Mouse (Mus musculus) midbrain, embryonic 13.5 days (tissue): ENCODE measurements around the gene Grk6. TPM values are rescaled to one million over a fixed set of nuclear protein-coding genes. Genes with fewer than 3 reads are reported as not detected.

Source experiments
- microRNA-seq: library from miRNA; unstranded; fragments of <30 nt; microRNA quantifications from one replicate; pipeline ENCODE4, GENCODE M21; 2016
- polyA plus RNA-seq: library from polyadenylated mRNA; unstranded; fragments of >200 nt; fragmentation: Nextera tagmentation; extraction: Ambion mirVana; gene quantifications from 2 replicates; pipeline ENCODE4 v1.2.1, GENCODE M21; 2015

Gene Grk6
- polyA plus RNA-seq, 1 experiment from 2014 or later = 35.7 TPM

Small RNA genes within 50 kb of the gene (microRNA-seq; reads per million reads assigned to microRNA genes)
- gene Mir6943 (not detected), gene Mir6944 (115 reads per million, percentile 54 among the genes with 10 or more reads in this experiment), gene Mir6945 (1.6 reads per million)

Other genes with a start within 250 kb of the Grk6 start
- gene Nsd1, start 235.3 kb upstream of the Grk6 start, polyA plus RNA-seq = 75.1 and 81.5 TPM in 2 replicates
- 308 and 310 TPM in 2 replicates for gene Prelid1, start 124.6 kb upstream of the Grk6 start, polyA plus RNA-seq
- gene Rab24, start 123.1 kb upstream of the Grk6 start, polyA plus RNA-seq = 99.5 and 108 TPM in 2 replicates
- 18.4 and 19.9 TPM in 2 replicates for gene Mxd3, start 115.2 kb upstream of the Grk6 start, polyA plus RNA-seq
- gene Lman2, start 82.3 kb upstream of the Grk6 start, polyA plus RNA-seq = 61.6 and 62.6 TPM in 2 replicates
- gene Rgs14, start 75.3 kb upstream of the Grk6 start, polyA plus RNA-seq = 0.14 and 0.39 TPM in 2 replicates
- not detected in 2 replicates for gene Slc34a1, start 46.9 kb upstream of the Grk6 start, polyA plus RNA-seq
- not detected in 2 replicates for gene Pfn3, start 29.8 kb upstream of the Grk6 start, polyA plus RNA-seq
- not detected in 2 replicates for gene F12, start 18.3 kb upstream of the Grk6 start, polyA plus RNA-seq
- gene Prr7, start 19.2 kb downstream of the Grk6 start, polyA plus RNA-seq = 2.3 and 2.8 TPM in 2 replicates
- gene Dbn1, start 43.0 kb downstream of the Grk6 start, polyA plus RNA-seq = 655 and 674 TPM in 2 replicates
- gene Pdlim7, start 68.6 kb downstream of the Grk6 start, polyA plus RNA-seq = 145 and 159 TPM in 2 replicates
- 4.3 and 4.7 TPM in 2 replicates for gene Dok3, start 84.2 kb downstream of the Grk6 start, polyA plus RNA-seq
- 60.2 and 66.6 TPM in 2 replicates for gene Ddx41, start 91.6 kb downstream of the Grk6 start, polyA plus RNA-seq
- gene Fam193b, start 126.0 kb downstream of the Grk6 start, polyA plus RNA-seq = 64.9 and 72.3 TPM in 2 replicates
- 103 and 125 TPM in 2 replicates for gene Tmed9, start 128.7 kb downstream of the Grk6 start, polyA plus RNA-seq
- 45.5 and 47.4 TPM in 2 replicates for gene B4galt7, start 154.8 kb downstream of the Grk6 start, polyA plus RNA-seq
- gene Caml, start 177.9 kb downstream of the Grk6 start, polyA plus RNA-seq = 92.3 and 97.5 TPM in 2 replicates
- gene Ddx46, start 190.0 kb downstream of the Grk6 start, polyA plus RNA-seq = 31.3 and 33.5 TPM in 2 replicates
- gene B230219D22Rik, start 248.1 kb downstream of the Grk6 start, polyA plus RNA-seq = 69.3 and 72.6 TPM in 2 replicates